Mouse (Mus musculus): ENCODE data around the gene Cdc42bpa. TPM values are rescaled to one million over a fixed set of nuclear protein-coding genes. Genes with fewer than 3 reads are reported as not detected.
A peak's percentile ranks its signal among the peaks of the same experiment; 100 is the strongest.

The Cdc42bpa gene
- polyA plus RNA-seq, 1 experiment from 2014 or later, result 14.9 TPM

- WGBS, result 75% methylated on average over 6 of the region's 6 CpGs
- H3K4me1 ChIP-seq (ENCODE audit: insufficient read depth), result no peaks in the 10 kb centered on the region
- no peaks in the 10 kb centered on the region for H3K9me3 ChIP-seq (ENCODE audit: low read depth, low read length)
- H3K27me3 ChIP-seq (ENCODE audit: insufficient read depth, low read length), result no peaks in the 10 kb centered on the region
- H3K4me2 ChIP-seq, result no peak overlapping the region
- TF ChIP-seq CTCF (IDR thresholded peaks at IDR 0.05; ENCODE audit: low read depth), result no peak
- no peak overlapping the region for H3K9ac ChIP-seq
- H3K27ac ChIP-seq (ENCODE audit: low read depth), result no peak overlapping the region
- no peak overlapping the region for H3K4me3 ChIP-seq (ENCODE audit: low read depth, low read length)
- no peak for DNase-seq
- no peak for ATAC-seq (ENCODE audit: insufficient read depth)
- no peaks in the 10 kb centered on the region for H3K36me3 ChIP-seq (ENCODE audit: insufficient read depth)
Observed at GRCm38 (mm10) chr1:179926240-179926639, 34.0 kb upstream of the Cdc42bpa start.

DNA sequence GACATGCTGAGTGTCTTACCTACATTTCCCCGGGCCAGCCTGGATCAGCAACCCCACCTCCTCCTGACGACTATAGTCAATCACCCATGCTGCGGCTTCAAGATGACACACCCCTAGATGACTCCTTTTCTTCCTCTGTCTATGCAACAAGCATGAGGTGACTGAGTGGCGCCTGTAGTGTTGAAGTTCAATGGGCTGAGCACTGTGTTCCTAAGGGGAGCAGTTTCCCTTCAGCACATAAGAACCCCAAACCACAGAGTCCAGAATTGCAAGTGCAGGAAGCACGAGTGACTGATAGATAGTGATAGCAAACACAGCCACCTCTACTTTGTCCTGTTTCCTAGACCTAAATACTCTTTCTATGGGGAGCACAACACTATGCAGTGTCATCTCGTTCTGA is 33.2 kb upstream of the Cdc42bpa start:
- Histone ChIP-seq H3K4me1 (ENCODE audit: insufficient read depth) (no peaks in the 10 kb centered on the region), H3K9ac (no peak overlapping the region), H3K27me3 (ENCODE audit: insufficient read depth, low read length) (no peaks in the 10 kb centered on the region), H3K4me2 (no peak overlapping the region), H3K9me3 (ENCODE audit: low read depth, low read length) (no peaks in the 10 kb centered on the region), H3K4me3 (ENCODE audit: low read depth, low read length) (no peak overlapping the region), H3K36me3 (ENCODE audit: insufficient read depth) (no peaks in the 10 kb centered on the region), H3K27ac (ENCODE audit: low read depth) (no peak overlapping the region)
- no peak for TF ChIP-seq CTCF (IDR thresholded peaks at IDR 0.05; ENCODE audit: low read depth)
- ATAC-seq (ENCODE audit: insufficient read depth) (no peak), DNase-seq (no peak)
- WGBS, result 82% methylated on average over 6 of the region's 6 CpGs

GRCm38 (mm10) chr1:179928822-179929221 is 31.4 kb upstream of the Cdc42bpa start:
- H3K9me3 ChIP-seq (ENCODE audit: low read depth, low read length), result no peaks in the 10 kb centered on the region
- ATAC-seq (ENCODE audit: insufficient read depth) (no peak), DNase-seq (peak; percentile 33)
- H3K36me3 ChIP-seq (ENCODE audit: insufficient read depth), result no peaks in the 10 kb centered on the region
- TF ChIP-seq CTCF (IDR thresholded peaks at IDR 0.05; ENCODE audit: low read depth), result peak; percentile 60
- H3K4me2 ChIP-seq, result no peak overlapping the region
- no peaks in the 10 kb centered on the region for H3K27me3 ChIP-seq (ENCODE audit: insufficient read depth, low read length)
- no peaks in the 10 kb centered on the region for H3K4me1 ChIP-seq (ENCODE audit: insufficient read depth)
- WGBS, result 54% methylated on average over 7 of the region's 7 CpGs
- no peak overlapping the region for H3K9ac ChIP-seq
- no peak overlapping the region for H3K4me3 ChIP-seq (ENCODE audit: low read depth, low read length)
- H3K27ac ChIP-seq (ENCODE audit: low read depth), result no peak overlapping the region

DNA sequence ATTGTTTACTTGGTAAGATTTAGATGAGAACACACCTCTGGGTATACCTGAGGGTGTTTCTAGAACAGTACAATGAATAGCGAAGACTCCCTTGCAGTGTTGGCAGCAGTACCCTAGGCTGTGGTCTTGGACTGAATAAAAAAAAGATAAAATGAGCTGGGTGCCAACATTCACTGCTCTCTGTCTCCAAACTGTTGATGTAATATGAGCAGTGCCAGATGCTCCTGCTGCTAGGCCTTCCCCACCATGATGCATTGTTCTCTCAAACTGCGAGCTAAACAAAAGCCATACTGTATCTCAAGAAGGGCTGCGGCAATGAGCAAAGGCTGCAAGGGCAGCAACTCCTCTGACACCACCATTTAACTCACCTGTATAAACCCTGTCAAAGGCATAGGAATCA is 29.0 kb upstream of the Cdc42bpa start:
- H3K27ac ChIP-seq (ENCODE audit: low read depth), result no peak overlapping the region
- H3K4me2 ChIP-seq, result no peak overlapping the region
- H3K27me3 ChIP-seq (ENCODE audit: insufficient read depth, low read length), result no peaks in the 10 kb centered on the region
- no peak overlapping the region for H3K4me3 ChIP-seq (ENCODE audit: low read depth, low read length)
- DNase-seq (peak; percentile 15), ATAC-seq (ENCODE audit: insufficient read depth) (no peak)
- no peak for TF ChIP-seq CTCF (IDR thresholded peaks at IDR 0.05; ENCODE audit: low read depth)
- H3K36me3 ChIP-seq (ENCODE audit: insufficient read depth), result no peaks in the 10 kb centered on the region
- 71% methylated on average over 3 of the region's 3 CpGs for WGBS
- no peak overlapping the region for H3K9ac ChIP-seq
- no peaks in the 10 kb centered on the region for H3K9me3 ChIP-seq (ENCODE audit: low read depth, low read length)
- H3K4me1 ChIP-seq (ENCODE audit: insufficient read depth), result no peaks in the 10 kb centered on the region

GRCm38 (mm10) chr1:179934064-179934463 is 26.2 kb upstream of the Cdc42bpa start:
- H3K27me3 ChIP-seq (ENCODE audit: insufficient read depth, low read length), result no peaks in the 10 kb centered on the region
- no peak overlapping the region for H3K9ac ChIP-seq
- TF ChIP-seq CTCF (IDR thresholded peaks at IDR 0.05; ENCODE audit: low read depth), result no peak
- no peak overlapping the region for H3K27ac ChIP-seq (ENCODE audit: low read depth)
- DNase-seq, result no peak
- WGBS, result 83% methylated on average over 3 of the region's 3 CpGs
- no peaks in the 10 kb centered on the region for H3K4me1 ChIP-seq (ENCODE audit: insufficient read depth)
- no peak for ATAC-seq (ENCODE audit: insufficient read depth)
- no peak overlapping the region for H3K4me3 ChIP-seq (ENCODE audit: low read depth, low read length)
- no peaks in the 10 kb centered on the region for H3K9me3 ChIP-seq (ENCODE audit: low read depth, low read length)
- no peaks in the 10 kb centered on the region for H3K36me3 ChIP-seq (ENCODE audit: insufficient read depth)
- H3K4me2 ChIP-seq, result no peak overlapping the region

GRCm38 (mm10) chr1:179940071-179940786 is 20.0 kb upstream of the Cdc42bpa start:
- DNase-seq (peak; percentile 23), ATAC-seq (ENCODE audit: insufficient read depth) (no peak)
- Histone ChIP-seq H3K27me3 (ENCODE audit: insufficient read depth, low read length) (no peaks in the 10 kb centered on the region), H3K4me2 (0 out of 2 replicates have a peak overlapping the region, but pooled peaks have one; percentile 23), H3K9ac (no peak overlapping the region; the same call in 1 of the 2 replicates), H3K36me3 (ENCODE audit: insufficient read depth) (no peaks in the 10 kb centered on the region), H3K4me3 (ENCODE audit: low read depth, low read length) (no peak overlapping the region), H3K9me3 (ENCODE audit: low read depth, low read length) (no peaks in the 10 kb centered on the region), H3K27ac (ENCODE audit: low read depth) (peak overlapping the region; percentile 50; the same call in 1 of the 2 replicates), H3K4me1 (ENCODE audit: insufficient read depth) (no peaks in the 10 kb centered on the region)
- no peak for TF ChIP-seq CTCF (IDR thresholded peaks at IDR 0.05; ENCODE audit: low read depth)
- 68% methylated on average over 23 of the region's 23 CpGs for WGBS

DNA sequence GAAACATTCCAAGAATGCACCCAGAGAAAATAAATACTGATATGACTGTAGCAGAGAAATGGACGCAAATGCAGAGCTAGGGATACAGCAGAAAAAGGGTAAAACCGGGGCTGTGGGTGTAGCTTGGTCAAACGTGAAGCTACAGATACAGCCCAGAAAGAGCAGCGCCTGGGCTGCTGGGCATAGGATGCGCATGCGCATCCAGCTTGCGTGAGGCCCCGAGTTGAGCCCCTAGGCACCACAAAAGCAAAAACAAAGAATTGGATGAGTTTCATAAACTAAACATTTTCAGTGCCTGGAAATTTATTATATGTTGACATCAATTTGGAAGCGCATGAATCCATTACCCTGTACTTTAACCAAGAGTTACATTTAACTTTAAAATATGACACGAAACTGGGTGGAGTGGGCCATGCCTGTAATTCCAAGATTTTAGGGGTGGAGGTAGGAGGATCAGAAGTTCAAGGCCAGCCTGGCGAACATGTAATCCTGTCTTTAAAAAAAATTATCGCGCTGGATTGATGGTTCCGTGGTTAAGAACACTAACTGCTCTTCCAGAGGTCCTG is 19.4 kb upstream of the Cdc42bpa start:
- peak overlapping the region; percentile 50; the same call in 1 of the 2 replicates for H3K27ac ChIP-seq (ENCODE audit: low read depth)

More for the DNA sequence above, 19.4 kb upstream of the Cdc42bpa start:
- 66% methylated on average over 14 of the region's 14 CpGs for WGBS
- TF ChIP-seq CTCF (IDR thresholded peaks at IDR 0.05; ENCODE audit: low read depth), result no peak
- Histone ChIP-seq H3K4me1 (ENCODE audit: insufficient read depth) (no peaks in the 10 kb centered on the region), H3K36me3 (ENCODE audit: insufficient read depth) (no peaks in the 10 kb centered on the region), H3K4me2 (0 out of 2 replicates have a peak overlapping the region, but pooled peaks have one; percentile 23), H3K4me3 (ENCODE audit: low read depth, low read length) (no peak overlapping the region), H3K27me3 (ENCODE audit: insufficient read depth, low read length) (no peaks in the 10 kb centered on the region), H3K9me3 (ENCODE audit: low read depth, low read length) (no peaks in the 10 kb centered on the region), H3K9ac (no peak overlapping the region; the same call in 1 of the 2 replicates)
- peak; percentile 80 for DNase-seq
- ATAC-seq (ENCODE audit: insufficient read depth), result peak; percentile 60; the same call in 1 of the 2 replicates

Measured in lung, embryonic 14.5 days (tissue).